Mouse (Mus musculus) kidney, postnatal 10 days (tissue): ENCODE data around the gene Pdpk1.
"Not testable (repeated sequence)": the region's sequence is repeated elsewhere in the genome, so short reads cannot be mapped to it uniquely, and the experiment has no call there.

Experiments
- DNase-seq: peaks from one replicate; pipeline ENCODE4 v3.0.0; 2021; ENCODE audit warnings: mixed read lengths

The Pdpk1 gene

DNA sequence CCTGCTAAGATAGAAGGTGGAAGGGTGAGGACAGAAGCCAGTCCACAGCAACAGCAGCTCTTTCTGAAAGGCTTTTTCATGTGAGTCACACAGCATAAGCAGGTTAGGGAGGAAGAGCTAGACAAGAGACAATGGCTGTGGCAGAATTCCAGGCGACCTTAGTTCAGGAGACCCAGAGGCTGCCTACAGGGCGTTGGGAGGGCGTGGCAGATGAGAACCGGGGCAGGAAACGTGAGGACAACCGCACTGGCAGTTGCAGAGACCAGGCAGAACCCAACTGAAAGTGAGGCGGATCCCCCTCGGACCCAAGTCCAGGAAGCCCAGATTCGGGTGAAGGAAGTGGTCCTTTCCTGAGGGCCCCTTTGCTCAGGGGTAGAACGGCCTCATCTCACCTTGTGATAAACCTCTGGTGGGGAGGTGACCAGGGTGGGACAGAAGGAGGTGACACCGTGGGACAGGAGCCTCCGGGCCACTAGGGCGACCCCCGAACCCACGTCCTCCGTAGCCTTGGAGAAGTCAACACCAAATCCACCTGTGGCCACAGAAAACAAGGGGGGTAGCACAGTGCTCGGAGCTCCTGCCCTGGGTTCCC is 12.0 kb upstream of the Pdpk1 start:
- peak; percentile 82 for DNase-seq

DNA sequence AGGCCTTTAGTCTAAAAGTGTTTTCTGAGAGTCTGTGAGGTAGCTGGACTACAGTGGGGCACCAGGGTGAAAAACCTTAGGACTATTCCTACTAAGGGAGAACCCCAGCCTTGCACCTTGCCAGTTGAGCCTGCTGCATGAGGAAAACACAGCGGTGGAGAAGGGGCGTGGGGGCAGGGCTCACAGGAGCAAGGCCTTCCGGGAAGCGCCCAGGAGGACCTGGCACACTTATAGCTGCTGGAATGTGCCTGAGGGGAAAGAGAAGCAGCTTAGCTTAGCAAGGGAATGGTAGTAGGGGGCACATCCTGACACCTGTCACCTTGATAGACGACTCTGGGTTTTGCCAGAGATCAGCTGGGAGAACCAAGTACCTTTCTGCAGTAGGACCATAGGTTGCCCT is 10.7 kb upstream of the Pdpk1 start:
- no peak for DNase-seq

DNA sequence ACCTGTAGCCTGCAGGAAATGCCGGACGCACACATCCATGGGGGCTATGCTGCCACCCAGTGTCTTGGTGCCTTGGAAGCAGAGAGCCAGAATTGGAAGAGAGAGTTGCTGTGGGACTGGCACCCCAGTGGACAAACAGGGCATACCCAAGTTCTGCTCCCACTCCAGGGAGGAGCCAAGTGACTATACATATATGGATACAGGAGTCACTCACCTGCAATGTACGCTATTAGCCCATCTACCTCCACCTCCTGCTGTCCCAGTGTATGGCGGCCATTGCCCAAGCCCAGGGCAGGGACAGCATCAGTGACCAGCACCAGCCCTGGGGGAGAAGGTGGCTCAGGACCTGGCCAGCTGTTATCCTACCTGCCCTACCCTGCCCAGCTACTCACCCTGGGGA is 6.8 kb upstream of the Pdpk1 start:
- no peak for DNase-seq

DNA sequence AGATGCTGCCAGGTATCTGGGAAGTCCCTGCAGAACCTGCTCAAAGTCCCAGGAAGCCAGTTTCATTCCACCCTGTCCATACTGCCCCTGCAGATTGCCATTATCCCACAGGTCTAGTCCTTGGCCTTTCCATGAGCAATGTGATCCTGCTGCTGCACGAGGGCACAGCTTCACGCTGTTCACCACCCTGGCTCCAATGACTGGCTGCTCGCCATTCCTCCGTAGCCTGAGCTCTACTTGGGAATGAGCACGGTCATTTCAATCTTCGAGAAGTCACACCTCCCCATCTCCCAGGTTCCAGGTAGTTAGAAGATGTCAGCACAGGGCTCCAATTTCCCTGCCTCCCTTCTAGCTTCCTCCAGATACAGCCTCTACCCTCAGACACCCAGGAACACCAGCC is 6.4 kb upstream of the Pdpk1 start:
- no peak for DNase-seq

DNA sequence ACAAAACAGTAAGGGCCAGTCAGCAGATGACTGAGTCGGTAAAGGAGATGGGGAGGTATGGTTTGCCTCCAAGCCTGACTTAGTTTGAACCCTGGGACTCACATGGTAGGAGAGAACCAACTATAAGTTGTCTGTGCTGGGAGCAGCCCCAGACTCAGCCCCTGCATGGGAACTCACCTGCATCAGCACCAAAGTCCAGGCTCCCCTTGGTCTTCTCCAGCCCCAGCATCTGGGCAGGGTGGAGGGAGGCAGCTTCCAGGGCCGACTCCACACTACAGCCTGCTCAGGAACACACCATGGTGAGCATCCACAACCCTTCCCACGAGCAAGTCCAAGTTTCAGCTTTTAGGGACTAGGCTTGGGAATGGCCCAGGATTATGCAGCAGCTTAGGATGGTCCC is 5.7 kb upstream of the Pdpk1 start:
- no peak for DNase-seq

DNA sequence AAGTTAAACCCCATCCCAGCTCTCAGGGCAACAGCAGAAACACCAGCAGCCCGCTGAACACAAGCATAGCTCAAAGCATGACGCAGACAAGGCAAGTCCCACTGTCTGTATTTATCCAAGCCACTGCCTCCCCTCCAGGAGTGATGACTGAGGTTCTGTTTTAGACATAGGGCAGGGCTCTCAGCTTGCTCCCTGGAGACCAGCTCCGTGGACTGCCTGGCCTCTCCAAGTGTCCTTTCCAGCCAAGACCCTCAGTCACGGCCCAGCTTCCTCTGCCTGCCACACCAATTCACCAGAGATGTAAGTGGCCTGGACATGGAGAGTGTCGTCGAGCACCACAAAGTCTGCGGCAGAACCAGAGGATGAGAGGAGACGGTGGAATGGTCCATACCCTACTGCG is 5.0 kb upstream of the Pdpk1 start:
- no peak for DNase-seq

DNA sequence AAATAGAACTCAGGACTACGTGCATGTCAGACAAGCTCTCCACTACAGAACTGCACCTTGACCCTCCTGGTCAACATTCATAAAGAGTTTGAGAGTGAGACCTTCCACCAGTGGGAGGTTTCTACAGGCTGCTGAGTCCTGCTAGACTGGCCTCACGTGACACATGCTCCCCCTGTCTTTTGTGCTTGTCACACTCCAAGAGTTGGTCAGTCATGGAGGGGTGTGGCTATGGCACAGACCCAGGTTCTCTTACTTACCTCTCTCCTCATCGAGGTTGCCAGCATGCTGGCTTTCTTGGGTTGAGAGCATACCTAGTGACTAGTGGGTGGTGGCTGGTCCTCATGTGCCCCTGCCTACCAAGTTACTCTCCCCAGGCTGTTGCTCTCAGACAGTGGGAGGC is 3.7 kb upstream of the Pdpk1 start:
- peak; percentile 78 for DNase-seq

DNA sequence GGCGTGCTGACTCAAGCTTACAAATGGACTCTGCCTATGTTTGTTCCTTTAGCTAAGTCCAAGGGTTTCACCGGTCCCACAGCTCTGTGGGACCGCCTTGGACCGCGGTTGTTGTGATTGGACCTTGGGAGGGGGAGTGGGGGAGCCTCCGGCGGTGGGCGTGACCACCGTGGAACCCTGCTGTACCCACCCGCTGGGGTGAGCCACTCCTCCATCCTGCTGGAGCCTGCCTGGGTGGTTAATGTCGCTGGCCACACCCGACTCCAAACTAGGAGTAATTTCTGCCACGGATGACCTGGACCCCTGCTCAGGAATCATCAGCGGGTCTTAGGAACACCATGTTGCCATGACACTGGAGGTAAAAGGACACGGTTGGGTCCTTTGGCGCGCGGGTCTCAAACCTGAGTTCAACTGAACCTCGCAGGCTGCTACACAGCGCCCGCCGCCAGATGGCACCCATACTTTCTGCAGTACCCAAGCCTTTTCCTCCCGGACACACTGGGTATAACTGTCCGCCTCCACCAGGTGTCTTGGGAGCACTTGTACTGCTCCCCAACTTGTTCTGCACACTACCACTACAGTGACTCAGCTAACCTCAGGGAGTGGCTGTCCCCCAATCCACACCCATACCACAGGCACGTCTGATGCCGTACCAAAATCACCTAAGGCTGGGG is 1.3 kb upstream of the Pdpk1 start:
- DNase-seq = peak; percentile 90

DNA sequence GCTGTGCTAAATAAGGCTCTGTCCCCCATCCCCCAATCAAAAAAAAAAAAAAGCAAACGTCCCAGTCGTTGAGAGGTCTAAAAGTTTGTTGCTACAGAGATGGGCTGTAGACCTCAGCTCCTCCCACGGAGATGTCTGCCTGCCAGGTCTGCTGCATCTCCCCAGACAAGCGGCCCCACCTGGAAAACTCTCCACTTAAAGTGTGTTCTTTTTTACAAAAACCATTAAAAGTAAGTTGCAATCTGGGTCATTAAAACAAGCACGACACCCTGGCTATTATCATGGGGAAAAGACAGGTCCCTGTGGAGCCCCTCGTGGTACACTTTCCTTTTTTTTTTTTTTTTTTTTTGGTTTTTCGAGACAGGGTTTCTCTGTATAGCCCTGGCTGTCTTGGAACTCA is 658 bp upstream of the Pdpk1 start:
- DNase-seq = no peak

DNA sequence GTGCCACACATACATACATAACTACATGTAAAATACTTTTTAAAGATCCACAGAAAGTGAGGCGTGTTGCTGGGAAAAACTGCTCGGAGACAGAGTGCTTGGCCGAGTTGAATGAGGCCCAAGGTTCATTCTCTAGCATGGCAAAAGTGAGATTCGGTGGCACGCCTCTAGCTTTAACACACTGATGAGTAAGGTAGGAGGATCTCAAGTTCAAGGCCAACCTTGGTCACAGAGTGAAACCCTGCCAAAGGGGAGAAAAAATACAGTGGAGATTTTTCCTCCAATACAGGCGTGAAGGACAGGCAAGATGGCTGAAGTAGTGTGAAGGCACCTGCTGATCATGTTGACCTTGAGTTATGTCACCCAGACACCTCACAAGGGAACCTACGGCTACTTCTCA is 1.3 kb downstream of the Pdpk1 start:
- DNase-seq = no peak

DNA sequence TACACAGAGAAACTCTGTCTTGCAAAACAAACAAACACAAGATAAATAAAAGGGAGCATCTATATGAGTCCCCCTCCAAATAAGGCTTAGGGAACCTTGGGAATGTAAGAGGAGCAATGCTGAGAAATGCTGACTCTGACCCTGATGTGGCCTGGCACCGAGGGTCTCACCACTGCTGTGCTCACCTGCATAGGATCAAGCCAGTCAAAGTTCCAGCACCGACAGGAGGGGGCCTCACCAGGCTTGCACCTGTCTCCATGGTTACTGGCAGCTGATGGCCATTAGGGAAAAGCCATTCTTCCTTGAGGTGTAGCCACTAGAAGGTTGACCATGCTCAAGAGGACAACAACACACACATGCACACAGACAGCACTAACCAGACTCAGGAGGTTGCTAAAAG is 7.8 kb downstream of the Pdpk1 start:
- DNase-seq = no peak

DNA sequence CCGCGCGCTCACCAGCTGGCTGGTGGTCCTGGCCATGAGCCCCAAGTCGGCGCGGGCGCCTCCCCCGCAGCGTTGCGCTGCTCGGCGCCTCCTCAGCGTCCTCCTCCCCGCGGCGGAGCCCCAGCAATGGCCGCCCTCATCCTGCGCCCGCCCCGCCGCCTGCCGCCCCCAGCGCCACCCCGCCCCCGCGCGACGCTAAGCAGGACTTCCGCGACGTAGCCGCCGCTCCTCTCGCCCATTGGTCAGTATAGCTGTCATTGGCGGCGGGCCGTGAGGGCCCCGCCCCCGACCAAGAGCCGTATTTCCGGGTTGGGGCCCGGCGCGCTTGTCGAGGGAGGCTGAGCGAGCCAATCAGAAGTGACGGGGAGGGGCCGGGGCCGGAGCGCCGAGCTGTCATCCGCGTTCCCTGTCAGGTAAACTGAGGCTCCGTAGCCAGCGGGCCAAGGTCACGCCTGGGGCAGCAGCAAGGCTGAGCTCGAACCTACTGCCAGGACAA is 9.3 kb downstream of the Pdpk1 start:
- peak; percentile 98 for DNase-seq

DNA sequence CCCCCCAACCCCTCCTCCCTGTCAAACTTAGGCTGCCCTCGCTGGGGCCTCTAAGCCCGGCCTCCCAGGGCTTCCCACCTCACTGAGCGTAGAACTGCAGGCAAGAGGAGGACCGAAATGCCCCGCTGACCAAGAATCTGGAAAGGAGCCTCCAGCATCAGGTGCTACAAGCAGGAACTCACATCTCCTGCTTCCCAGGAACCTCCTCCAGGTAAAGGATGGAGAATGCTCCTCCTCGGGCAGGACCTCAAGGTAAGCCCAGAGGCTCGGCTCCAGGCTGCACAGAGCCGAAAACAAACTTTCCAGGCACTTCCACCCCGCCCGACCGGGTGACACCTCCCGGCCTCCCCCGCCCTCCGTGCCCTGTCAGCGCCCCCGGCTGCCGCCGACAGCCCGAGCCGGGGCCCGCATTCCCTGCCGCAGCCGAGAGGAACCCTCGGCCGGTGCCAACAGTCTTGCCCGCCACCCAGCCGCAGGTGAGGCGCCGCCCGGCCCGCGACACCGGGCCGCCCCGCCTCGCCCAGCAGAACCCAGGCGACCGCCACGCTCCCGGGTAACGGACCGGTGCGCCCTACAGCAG is 9.8 kb downstream of the Pdpk1 start:
- DNase-seq = peak; percentile 61

DNA sequence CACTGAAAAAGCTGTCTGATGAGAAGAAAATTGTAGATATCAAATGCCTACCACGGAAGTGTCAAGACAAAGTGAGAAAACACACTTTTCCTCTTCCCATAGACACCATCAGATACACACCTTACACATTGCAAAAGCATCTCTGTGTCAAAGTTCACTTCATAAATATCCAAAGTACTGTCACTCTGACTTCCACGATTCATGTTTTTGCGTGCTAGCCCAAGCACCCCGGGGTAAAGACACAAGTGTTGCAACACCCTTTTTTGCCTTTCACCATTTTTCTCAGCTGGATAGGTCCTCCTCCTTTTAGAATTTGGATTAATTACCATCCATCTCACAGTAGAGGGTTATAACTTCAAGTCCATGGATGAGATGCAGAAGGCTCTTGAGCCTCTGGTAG is 10.8 kb downstream of the Pdpk1 start:
- no peak for DNase-seq

DNA sequence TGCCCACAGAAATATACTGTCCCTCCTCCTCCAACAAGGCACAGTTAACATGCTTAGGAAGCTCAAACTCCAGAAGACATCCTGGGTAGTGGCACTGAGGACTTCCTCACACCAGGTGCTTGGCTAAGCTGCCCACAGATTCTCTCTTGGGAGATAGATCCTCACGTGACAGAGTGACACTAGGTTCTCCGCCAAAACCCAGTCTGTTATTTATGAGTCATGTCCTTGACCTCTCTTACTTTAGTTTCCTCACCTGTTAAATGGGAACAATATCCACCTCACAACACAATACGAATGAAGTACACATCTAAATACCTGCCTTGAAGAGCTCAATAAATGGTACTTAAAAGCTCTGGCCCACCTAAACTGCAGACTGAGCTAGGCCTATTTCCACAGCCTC is 11.5 kb downstream of the Pdpk1 start:
- no peak for DNase-seq

DNA sequence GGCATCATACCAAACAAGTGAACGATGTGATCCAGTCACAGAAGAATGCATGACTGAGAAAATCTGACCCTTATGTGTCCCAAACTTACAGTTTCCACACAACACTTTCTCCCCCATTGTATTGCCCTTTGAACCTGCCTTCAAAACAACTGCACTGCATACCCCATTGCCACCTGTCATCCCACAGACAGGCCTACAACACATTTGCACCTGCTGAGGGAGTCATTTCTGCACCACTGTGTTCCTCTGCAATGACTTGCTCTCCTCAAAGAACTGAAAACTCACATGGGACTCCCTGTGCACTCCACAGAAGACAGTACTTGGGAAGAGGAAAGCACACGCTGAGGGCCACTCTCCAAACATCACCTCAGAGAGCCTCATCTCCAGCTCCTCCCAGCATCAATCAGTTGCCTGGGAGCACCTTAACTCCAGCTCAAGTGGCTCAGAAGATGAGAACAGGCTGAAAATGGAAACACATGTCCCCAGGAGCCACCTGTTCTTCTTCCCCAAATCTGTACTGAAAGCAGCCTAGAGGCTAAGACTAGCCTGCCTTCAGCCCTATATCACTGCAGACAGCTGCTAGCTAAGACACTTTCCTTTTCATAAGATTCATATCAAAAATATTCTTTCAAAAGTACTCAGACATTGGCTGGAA is 13.4 kb downstream of the Pdpk1 start:
- DNase-seq = no peak

DNA sequence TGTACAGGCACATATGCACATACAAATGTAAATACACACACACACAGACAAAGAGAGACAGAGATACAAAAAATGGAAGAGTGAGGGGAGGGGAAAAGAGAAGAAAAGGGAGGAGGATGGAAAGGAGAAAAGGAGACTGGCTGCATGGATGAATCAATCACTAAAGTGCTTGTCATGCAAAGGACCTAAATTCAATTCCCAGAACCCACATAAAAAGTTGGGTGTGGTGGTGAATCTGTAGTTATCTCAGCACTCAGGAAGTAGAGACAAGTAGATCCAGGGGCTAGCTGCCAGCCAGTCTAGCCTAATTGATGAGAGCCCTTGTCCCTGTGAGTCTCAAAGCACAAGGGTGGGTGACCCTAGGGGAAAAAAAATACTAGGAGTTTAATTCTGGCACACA is 16.7 kb downstream of the Pdpk1 start:
- no peak for DNase-seq

DNA sequence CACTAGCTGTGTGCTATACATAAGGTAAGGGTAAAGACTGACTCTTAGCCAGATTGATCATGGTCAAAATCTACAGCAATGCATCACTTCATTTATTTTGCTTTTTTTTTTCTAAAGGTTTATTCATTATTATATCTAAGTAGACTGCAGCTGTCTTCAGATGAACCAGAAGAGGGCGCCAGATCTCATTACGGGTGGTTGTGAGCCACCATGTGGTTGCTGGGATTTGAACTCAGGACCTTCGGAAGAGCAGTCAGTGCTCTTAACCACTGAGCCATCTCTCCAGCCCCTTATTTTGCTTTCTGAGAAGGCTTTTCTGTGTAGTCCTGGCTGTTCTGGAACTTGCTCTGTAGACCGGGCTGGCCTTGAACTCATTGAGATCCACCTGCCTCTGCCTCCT is 17.8 kb downstream of the Pdpk1 start:
- not testable (repeated sequence) for DNase-seq

DNA sequence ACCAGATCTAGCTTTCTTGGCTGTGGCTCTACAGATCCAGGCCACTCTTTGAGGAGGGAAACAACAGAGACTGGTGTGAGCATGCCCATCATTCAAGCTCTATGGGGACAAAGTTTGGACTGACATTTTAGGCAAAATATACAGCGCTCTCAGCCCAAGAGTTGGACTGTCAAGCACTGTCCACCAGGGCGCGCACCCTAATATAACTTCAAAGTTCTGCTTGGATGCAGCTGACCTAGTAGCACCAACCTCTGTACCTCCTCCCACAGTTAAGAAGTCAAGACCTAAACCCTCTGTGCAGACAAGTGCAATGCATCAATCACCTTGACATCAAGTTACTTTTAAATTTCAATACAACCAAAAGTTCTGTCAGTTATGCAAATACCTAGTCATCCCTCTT is 19.2 kb downstream of the Pdpk1 start:
- no peak for DNase-seq

DNA sequence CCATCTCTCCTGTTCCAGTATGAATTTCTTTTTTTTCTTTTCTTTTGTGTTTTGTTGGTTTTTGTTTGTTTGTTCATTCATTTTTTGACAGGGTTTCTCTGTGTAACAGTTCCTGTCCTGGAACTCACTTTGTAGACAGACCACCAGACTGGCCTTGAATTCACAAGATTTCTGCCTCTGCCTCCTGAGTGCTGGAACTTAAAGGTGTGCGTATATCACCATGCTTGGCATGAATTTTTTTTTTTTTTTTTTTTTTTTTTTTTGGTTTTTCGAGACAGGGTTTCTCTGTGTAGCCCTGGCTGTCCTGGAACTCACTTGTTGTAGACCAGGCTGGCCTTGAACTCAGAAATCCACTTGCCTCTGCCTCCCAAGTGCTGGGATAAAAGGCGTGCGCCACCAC is 21.5 kb downstream of the Pdpk1 start:
- DNase-seq = not testable (repeated sequence)

DNA sequence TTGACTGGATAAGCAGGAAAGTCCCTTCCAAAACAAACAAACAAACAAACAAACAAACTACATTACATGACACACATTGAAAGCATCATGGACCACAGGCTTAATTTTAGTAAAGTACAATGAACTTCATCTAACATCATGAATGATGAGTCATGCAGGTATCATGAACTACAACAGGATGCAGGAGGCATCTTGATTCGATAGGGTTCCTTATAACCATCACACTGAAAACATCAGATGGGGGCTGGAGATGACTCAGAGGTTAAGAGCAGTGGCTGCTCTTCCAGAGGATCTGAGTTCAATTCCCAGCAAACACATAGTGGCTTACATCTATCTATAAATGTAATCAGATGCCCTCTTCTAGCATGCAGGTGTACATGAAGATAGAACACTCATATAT is 23.1 kb downstream of the Pdpk1 start:
- DNase-seq = no peak

DNA sequence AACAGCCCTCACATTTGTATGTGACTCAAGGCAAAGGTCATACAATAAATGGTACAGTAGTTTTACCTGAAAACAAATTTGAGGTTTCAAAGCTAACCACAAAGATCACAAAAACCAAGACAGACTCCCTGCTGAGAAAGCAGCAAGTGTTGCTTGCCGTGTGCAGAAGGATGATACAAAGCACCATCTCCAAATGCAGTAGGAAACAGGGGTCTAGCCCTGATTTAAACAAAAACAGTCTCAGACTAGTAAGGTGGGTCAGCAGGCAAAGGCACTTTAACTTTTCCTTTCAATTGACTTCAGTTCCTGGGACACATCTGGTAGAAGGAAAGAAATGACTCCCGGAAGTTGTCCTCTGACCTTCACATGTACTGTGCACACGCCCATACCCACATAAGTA is 23.9 kb downstream of the Pdpk1 start:
- DNase-seq = no peak

DNA sequence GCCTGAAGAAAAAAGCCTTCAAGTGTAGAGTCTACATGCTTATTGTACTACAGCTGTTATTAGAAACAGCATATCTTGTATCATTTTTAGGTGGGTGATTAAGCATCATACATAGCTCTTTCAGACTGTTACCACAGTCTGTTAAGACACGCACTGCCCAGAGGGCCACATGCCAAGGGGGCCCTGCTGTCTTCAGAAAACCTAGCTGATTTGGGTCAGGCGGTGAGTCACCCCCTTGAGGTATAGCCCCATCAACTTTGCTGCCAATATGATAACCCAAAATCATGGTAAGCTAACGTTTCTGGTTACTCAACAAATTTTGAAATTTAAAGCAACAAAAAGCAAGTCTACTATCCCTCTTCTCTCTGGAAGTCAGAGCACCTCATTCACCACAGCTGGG is 31.3 kb downstream of the Pdpk1 start:
- DNase-seq = no peak

DNA sequence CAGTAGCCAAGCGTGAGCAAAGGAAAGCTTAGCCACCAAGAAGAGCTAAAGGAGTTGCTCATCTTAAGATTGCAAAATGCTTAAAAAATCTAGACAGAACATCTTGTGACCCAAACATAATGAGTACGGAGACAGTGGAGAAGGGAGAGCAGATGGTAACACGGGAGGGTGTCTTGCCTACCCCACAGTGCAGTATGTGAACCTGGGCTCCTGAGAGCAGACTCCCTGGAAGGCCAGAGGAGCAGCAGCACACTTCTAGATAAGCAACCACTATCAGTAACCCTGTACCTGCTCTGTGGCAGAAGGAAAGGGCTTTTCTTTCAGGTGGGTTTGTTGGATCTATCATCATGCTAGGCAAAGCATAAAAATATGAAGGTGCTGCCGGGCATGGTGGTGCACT is 37.7 kb downstream of the Pdpk1 start:
- DNase-seq = no peak
